Mouse (Mus musculus) heart, embryonic 15.5 days (tissue): ENCODE results near the gene Adck2. TPM values are rescaled to one million over a fixed set of nuclear protein-coding genes. Genes with fewer than 3 reads are reported as not detected.

Source experiments
- ATAC-seq: fragments of 200-750 bp; cut with Nextera tagmentation; replicated peaks from 2 replicates; pipeline ENCODE4 v1.8.0; 2017; ENCODE audit warnings: low read depth, moderate TSS enrichment; ENCODE audit not compliant: insufficient number of reproducible peaks, insufficient read depth, low FRiP score
- H3K27ac ChIP-seq: fragments of 300-500 bp; sonication (generic); 2 replicates; pipeline ENCODE4 v1.5.1; 2015; ENCODE audit warnings: mild to moderate bottlenecking, inconsistent platforms
- H3K27me3 ChIP-seq: fragments of 300-500 bp; sonication (generic); 2 replicates; pipeline ENCODE4 v1.6.1; 2015; ENCODE audit warnings: inconsistent platforms
- H3K36me3 ChIP-seq: fragments of 300-500 bp; sonication (generic); 2 replicates; pipeline ENCODE4 v1.6.1; 2015; ENCODE audit warnings: mild to moderate bottlenecking, inconsistent platforms
- H3K4me1 ChIP-seq: fragments of 300-500 bp; sonication (generic); replicated peaks from 2 replicates; pipeline ENCODE4 v1.6.1; 2015; ENCODE audit warnings: inconsistent platforms
- H3K4me2 ChIP-seq: fragments of 300-500 bp; sonication (generic); 2 replicates; pipeline ENCODE4 v1.6.1; 2015; ENCODE audit warnings: inconsistent platforms, mild to moderate bottlenecking, moderate library complexity
- H3K4me3 ChIP-seq: fragments of 300-500 bp; sonication (generic); 2 replicates; pipeline ENCODE4 v1.5.1; 2015; ENCODE audit warnings: mild to moderate bottlenecking, inconsistent platforms
- H3K9ac ChIP-seq: fragments of 300-500 bp; sonication (generic); 2 replicates; pipeline ENCODE4 v1.6.1; 2015; ENCODE audit warnings: mild to moderate bottlenecking, inconsistent platforms
- H3K9me3 ChIP-seq: fragments of 300-500 bp; sonication (generic); replicated peaks from 2 replicates; pipeline ENCODE4 v1.6.1; 2016; ENCODE audit warnings: inconsistent platforms
- WGBS: fragments of 180-500 bp; shearing (Covaris S2); methylation state at CpG from one replicate; pipeline ENCODE4 v1.1.7; 2015; ENCODE audit warnings: mixed read lengths; 5-methylcytosine and 5-hydroxymethylcytosine counted together
- polyA plus RNA-seq: library from polyadenylated mRNA; unstranded; fragments of >200 nt; fragmentation: Nextera tagmentation; extraction: Ambion mirVana; gene quantifications from 2 replicates; pipeline ENCODE4 v1.2.1, GENCODE M21; 2015

Adck2 gene
- polyA plus RNA-seq, 1 experiment from 2014 or later = 18.4 TPM

DNA sequence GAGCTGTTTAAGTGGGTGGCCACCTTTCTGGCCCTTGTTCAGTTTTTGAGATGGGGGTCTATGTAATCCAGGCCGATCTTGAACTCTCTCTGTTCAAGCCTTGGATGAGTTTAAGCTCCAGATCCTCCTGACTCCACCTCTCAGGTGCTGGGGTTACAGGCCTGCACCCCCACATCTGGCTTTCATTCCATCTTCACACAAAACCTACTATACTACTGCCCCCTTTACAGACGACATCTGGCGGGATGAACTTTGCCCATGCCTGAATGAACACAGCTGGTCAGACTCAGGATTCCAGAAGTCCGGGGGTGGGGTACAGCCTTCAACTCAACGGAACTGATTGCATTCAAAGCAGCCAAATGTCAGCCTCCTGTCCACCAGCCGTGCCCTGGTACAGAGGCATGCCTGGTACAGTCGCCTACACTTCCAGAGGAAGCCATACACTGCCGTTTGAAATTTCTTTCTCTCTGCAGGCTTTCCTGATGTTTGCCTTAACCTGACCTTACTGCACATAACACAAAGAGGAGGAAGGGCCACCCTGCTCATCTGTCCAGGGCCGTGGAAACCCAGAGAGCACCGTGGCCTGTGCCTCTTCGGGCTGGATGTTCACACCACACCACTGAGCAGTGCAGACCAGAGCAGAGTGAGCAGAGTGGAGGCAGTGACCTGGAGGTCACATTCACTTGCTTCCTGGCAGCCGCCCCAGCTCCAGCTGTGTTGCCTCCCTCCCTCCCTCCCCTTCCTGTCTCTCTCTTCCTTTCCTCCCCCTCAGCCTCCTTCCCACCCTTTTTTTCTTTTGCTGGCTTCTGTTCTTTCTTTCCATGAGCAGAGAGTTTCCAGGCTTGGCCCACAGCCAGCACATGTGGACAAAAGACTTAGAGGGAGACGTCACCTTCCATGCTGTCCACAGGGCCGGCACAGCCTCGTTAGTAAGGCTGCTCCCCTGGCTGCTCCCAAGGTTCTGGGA is 30.8 kb upstream of the Adck2 start:
- no peaks in the 10 kb centered on the region for H3K36me3 ChIP-seq
- peak overlapping the region; percentile 75 for H3K27ac ChIP-seq
- H3K4me3 ChIP-seq = no peak overlapping the region
- H3K4me2 ChIP-seq = peak overlapping the region; percentile 34
- no peaks in the 10 kb centered on the region for H3K27me3 ChIP-seq
- H3K4me1 ChIP-seq = peaks cover 58% of the 10 kb centered on the region
- 0 out of 2 replicates have a peak overlapping the region, but pooled peaks have one; percentile 19 for H3K9ac ChIP-seq
- ATAC-seq = peak; percentile 84
- H3K9me3 ChIP-seq = no peaks in the 10 kb centered on the region
- 30% methylated on average over 15 of the region's 15 CpGs for WGBS

DNA sequence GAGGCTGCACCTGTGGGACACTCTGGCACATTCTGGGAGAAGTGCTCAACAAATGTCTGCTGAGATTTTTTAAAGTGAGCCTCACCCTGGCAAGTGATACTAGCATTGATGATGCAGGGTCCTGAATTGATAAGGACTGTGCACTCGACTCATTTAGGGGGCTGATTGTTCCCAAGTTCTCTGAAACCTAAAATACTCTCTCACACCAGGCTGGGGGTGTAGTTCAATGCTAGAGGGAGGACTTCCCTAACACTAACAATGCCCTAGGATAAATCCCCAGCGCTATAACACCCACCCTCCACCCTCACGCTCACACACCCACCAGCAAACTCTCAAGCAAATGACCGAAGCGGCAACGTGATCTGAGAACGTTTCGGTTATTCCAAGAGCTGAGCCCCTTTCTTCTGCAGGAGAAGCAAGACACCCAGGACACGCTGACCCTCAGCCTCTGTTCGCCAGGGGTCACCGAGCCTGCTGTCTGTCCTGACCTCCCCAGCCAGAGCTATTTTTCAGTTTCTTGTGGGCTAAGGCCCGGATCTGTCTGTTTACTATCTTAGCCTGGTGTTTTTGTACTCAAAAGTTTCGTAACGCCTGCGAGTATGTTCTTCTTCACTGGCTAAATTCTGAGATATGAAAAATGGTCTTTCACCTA is 29.8 kb upstream of the Adck2 start:
- H3K27me3 ChIP-seq = no peaks in the 10 kb centered on the region
- no peak overlapping the region for H3K4me2 ChIP-seq
- 63% methylated on average over 15 of the region's 15 CpGs for WGBS
- peak overlapping the region; percentile 75 for H3K27ac ChIP-seq
- no peaks in the 10 kb centered on the region for H3K9me3 ChIP-seq
- ATAC-seq = no peak
- peaks cover 51% of the 10 kb centered on the region for H3K4me1 ChIP-seq
- H3K4me3 ChIP-seq = no peak overlapping the region
- H3K36me3 ChIP-seq = no peaks in the 10 kb centered on the region
- no peak overlapping the region for H3K9ac ChIP-seq

DNA sequence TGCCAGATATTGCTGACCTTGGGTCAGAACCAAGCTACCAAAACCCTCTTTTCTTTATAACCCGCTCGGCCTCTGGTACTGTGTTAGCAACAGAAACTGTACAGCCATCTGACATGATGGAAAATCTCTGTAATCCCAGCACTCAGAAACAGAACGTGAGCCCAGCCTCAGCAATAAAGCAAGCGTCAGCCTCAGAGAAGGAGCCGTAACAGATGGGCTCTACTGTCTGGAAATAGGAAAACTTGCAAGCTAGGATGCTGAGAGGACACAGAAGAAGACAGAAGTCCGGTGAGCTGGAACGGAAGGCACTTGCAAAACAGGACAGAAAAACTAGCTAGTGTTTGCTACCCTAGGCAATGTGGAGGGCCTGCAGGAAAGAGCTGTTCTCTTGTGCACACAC is 28.2 kb upstream of the Adck2 start:
- no peaks in the 10 kb centered on the region for H3K36me3 ChIP-seq
- H3K27ac ChIP-seq = no peak overlapping the region
- 83% methylated on average over 7 of the region's 7 CpGs for WGBS
- H3K4me1 ChIP-seq = peaks cover 37% of the 10 kb centered on the region
- no peak overlapping the region for H3K4me3 ChIP-seq
- no peak overlapping the region for H3K4me2 ChIP-seq
- no peak overlapping the region for H3K9ac ChIP-seq
- H3K9me3 ChIP-seq = no peaks in the 10 kb centered on the region
- ATAC-seq = no peak
- no peaks in the 10 kb centered on the region for H3K27me3 ChIP-seq

DNA sequence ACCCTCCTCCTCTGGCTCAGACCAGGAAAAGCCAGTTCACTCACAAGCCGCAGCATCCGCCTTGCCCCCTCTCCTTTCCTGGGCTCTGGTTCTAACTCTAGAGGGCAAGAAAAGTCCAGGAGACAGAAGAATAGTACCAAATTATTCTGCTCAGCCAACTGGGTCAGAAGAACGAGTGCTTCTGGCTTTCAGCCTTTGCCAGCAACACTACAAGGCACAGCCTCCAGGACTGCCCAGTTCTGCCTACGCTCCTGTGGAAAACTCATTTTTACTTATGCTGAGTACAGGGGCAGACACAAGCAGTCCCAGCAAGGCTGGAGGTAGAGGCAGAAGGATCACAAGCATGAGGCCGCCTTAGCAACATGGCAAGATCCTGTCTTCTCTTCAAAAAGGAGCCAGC is 25.6 kb upstream of the Adck2 start:
- no peak overlapping the region for H3K9ac ChIP-seq
- WGBS = 72% methylated on average over 5 of the region's 5 CpGs
- ATAC-seq = no peak
- peaks cover 28% of the 10 kb centered on the region for H3K4me1 ChIP-seq
- no peak overlapping the region for H3K4me2 ChIP-seq
- no peaks in the 10 kb centered on the region for H3K36me3 ChIP-seq
- no peak overlapping the region for H3K27ac ChIP-seq
- H3K9me3 ChIP-seq = no peaks in the 10 kb centered on the region
- no peak overlapping the region for H3K4me3 ChIP-seq
- H3K27me3 ChIP-seq = no peaks in the 10 kb centered on the region

DNA sequence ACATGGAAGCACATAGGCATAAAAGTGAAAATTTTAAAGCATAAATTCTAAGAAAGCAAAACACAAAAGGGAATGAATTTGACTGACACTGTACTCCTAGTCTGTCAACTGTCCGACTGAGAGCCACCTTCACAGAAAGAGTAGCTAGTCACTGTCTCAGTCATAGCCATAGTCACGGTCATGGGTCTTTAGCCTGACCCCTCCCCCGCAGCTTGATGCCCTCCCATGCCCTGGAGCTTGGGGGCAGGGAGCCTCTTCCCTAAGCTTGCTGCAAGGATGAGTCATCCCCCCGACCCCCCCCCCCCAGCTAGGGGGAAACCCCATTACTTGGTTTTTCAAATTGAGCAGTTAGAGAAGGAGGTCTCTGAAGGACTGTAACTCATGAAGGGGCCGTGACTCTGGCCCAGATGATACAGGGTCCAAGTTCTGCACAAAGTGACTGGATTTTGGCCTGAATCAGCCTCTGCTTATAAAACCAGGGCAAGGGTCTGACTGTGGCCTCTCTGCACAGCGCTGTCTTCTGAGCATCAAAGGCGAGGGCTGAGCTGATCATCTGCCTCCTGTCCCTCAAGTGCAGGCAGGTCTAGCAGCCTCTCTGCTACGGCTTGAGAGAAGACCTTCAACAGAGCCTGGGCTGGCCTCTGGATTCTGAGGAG is 21.6 kb upstream of the Adck2 start:
- Histone ChIP-seq H3K27me3 (no peaks in the 10 kb centered on the region), H3K4me3 (no peak overlapping the region), H3K9ac (no peak overlapping the region), H3K27ac (no peak overlapping the region), H3K36me3 (no peaks in the 10 kb centered on the region), H3K4me2 (no peak overlapping the region), H3K4me1 (peaks cover 30% of the 10 kb centered on the region), H3K9me3 (no peaks in the 10 kb centered on the region)
- ATAC-seq = 0 out of 2 replicates have a peak, but pooled peaks have one; percentile 19
- 54% methylated on average over 8 of the region's 8 CpGs for WGBS

DNA sequence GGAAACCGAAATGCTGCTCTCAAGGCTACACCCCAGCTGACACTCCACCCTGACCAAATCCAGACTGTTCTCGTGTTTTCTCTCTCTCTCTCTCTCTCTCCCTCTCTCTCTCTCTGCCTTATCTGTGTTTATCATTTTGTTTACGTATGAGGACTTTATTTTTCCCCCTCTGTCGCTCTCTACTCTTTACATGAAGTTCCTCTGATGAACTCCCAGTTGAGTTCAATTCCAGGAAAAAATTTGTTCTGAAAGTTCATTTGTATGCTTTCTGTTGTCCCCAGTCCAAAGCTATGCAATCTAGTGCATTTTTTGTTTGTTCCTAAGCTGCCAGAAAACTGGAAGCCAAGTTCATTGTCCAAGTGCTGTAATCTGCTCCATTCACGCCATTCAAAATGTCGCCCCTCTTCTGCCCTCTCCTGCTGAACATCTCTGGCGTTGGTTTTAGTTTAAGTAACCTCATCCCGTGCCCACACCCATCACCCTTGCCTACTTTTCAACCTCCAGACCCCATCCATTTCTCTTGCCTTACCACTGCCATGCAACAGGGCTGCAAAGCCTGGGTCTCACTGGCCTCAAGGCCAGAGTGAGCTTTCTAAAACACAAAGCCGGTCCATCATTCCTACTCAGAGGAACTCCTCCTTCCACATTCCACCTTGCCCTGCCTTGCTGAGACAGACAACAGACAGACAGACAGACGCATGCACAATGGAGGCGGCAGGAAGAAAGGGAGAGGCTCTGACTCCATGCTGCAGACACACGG is 18.6 kb upstream of the Adck2 start:
- Histone ChIP-seq H3K4me1 (peaks cover 39% of the 10 kb centered on the region), H3K4me2 (peak overlapping the region; percentile 79), H3K9ac (no peak overlapping the region; the same call in 1 of the 2 replicates), H3K27ac (peak overlapping the region; percentile 34), H3K9me3 (no peaks in the 10 kb centered on the region), H3K4me3 (peak overlapping the region; percentile 95; the same call in 1 of the 2 replicates), H3K27me3 (no peaks in the 10 kb centered on the region), H3K36me3 (no peaks in the 10 kb centered on the region)
- ATAC-seq = no peak
- WGBS = 49% methylated on average over 12 of the region's 12 CpGs

DNA sequence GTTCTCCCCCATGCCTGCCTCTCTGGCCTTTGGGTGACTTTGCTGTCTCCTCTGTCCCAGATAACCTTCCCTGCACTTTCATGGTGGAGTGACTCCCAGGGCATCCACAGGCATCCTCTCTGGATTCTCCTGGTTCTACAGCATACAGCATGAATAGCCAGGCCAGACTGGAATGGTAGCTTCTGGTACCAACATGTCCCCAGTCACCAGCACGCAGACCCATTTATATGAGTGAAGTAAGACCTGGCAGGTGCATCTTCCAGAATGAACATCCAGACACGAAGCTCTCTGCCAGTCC is 18.1 kb upstream of the Adck2 start:
- Histone ChIP-seq H3K9me3 (no peaks in the 10 kb centered on the region), H3K4me1 (peaks cover 39% of the 10 kb centered on the region), H3K4me2 (peak overlapping the region; percentile 79), H3K4me3 (peak overlapping the region; percentile 95; the same call in 1 of the 2 replicates), H3K27ac (0 out of 2 replicates have a peak overlapping the region, but pooled peaks have one; percentile 34), H3K9ac (no peak overlapping the region), H3K36me3 (no peaks in the 10 kb centered on the region), H3K27me3 (no peaks in the 10 kb centered on the region)
- WGBS = 80% methylated on average over 2 of the region's 2 CpGs
- ATAC-seq = no peak

DNA sequence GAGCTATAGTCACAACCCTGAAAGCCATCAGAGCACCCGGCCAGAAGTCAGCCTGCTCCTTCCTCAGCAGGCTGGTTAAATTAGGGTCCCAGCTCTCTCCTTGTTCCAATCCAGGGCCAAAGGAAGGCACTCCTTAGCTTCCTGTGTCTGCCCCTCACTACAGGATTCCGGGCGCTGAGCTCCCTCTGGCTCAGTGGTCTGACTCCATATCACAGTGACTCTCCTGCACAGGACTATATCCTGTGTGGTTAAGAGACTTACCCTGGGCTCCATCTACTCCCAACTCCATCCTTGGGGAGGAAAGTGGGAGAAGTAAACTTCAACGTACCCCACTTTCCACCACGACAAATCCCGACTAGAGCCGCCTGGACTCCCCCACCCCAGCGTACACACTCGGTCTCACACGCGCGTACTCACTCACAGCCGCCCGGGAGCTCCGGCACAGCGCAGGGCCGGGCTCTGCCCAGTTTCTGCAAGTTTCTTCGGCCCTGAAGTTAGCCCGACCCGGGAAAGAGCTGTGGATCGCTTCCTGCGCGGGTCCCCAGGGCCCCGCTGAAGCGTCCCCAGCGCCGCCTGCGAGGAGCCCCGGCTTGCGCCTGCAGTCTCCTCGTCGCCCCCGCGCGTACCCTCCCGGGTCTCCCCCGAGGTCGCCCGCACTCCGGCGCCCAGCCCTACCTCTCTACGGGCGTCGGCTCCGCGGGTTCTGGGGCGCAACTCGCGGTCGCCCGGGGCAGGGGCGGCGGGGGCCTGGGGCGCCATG is 16.6 kb upstream of the Adck2 start:
- Histone ChIP-seq H3K27me3 (no peaks in the 10 kb centered on the region), H3K9me3 (no peaks in the 10 kb centered on the region), H3K4me3 (peak overlapping the region; percentile 95), H3K27ac (peak overlapping the region; percentile 88), H3K36me3 (no peaks in the 10 kb centered on the region), H3K4me1 (peaks cover 39% of the 10 kb centered on the region), H3K4me2 (peak overlapping the region; percentile 79), H3K9ac (peak overlapping the region; percentile 91)
- ATAC-seq = peak; percentile 60
- WGBS = 1% methylated on average over 54 of the region's 54 CpGs

DNA sequence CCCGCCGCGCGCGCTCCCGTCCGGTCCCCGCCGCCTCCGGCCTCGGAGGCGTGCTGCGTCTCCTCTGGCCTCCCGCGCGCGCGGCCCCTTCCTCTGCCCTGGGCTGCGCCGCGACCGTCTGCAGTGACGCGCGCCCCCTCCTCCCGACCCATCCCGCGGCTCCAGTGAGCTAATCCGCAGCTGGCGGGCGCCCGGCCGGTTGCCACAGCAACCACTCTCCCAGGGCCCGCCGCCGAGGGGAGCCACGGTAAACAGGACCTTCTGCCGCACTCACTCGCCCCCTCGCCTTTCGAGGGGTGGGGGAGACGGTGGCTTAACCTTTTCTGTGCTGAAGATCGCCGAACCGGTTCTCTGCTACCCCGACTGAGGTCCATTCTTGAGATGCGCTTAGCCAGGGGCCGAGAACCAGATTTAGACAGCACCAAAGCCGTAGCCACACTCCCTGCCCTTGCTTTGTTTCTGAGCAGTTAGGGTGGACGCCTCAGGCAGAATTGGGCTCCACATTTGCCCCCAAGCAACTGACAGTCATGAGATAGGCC is 15.9 kb upstream of the Adck2 start, which contains the start of gene Dennd2a:
Dennd2a (minus strand) TSS at position 145 of the 539 bp plus-strand sequence.
- 1% methylated on average over 25 of the region's 50 CpGs for WGBS
- no peaks in the 10 kb centered on the region for H3K27me3 ChIP-seq
- peak within 1 kb of the TSS; percentile 88 for H3K27ac ChIP-seq
- peak within 1 kb of the TSS; percentile 95 for H3K4me3 ChIP-seq
- peak; percentile 92 for ATAC-seq
- H3K9ac ChIP-seq = peak within 1 kb of the TSS; percentile 91
- no peaks in the 10 kb centered on the region for H3K9me3 ChIP-seq
- H3K36me3 ChIP-seq = no peaks in the 10 kb centered on the region
- H3K4me1 ChIP-seq = peaks cover 38% of the 10 kb centered on the region
- H3K4me2 ChIP-seq = peak within 1 kb of the TSS; percentile 79

DNA sequence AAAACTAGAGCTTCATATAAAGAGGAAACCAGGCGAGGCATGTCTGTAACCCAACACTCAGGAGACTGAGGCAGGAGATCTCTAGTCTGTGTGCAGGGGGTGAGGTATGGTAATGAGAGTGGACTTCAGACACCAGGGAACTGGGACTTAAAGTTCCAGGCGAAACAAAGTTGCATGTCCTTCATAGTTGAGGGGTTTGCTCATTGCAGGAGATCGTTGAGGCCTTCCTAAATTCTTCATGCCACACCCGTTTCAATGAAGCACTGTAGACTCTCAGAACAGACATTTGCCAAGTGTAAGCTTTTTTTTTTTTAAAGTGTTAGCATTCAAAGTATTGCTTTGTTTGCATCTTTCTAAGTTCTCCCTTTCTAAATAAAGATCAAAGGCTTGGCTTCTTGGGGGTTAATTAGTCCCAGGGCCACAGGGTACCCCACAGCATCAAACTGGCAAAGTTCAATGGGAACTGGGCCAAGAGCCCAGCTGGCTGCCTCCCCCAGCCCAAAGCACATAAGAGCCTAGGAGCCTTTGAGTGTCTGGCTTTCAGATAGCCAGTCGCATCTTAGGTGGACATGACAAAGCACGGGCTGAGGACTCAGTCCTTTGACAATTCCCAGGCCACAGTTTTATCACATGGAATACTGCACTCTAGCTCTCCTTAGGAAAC is 14.3 kb upstream of the Adck2 start:
- Histone ChIP-seq H3K27ac (no peak overlapping the region), H3K9me3 (no peaks in the 10 kb centered on the region), H3K4me2 (no peak overlapping the region), H3K4me3 (no peak overlapping the region), H3K4me1 (peaks cover 38% of the 10 kb centered on the region), H3K9ac (no peak overlapping the region), H3K36me3 (no peaks in the 10 kb centered on the region), H3K27me3 (no peaks in the 10 kb centered on the region)
- 62% methylated on average over 6 of the region's 6 CpGs for WGBS
- no peak for ATAC-seq
